Mouse (Mus musculus): ENCODE results near the gene Jsrp1.

Jsrp1 gene

DNA sequence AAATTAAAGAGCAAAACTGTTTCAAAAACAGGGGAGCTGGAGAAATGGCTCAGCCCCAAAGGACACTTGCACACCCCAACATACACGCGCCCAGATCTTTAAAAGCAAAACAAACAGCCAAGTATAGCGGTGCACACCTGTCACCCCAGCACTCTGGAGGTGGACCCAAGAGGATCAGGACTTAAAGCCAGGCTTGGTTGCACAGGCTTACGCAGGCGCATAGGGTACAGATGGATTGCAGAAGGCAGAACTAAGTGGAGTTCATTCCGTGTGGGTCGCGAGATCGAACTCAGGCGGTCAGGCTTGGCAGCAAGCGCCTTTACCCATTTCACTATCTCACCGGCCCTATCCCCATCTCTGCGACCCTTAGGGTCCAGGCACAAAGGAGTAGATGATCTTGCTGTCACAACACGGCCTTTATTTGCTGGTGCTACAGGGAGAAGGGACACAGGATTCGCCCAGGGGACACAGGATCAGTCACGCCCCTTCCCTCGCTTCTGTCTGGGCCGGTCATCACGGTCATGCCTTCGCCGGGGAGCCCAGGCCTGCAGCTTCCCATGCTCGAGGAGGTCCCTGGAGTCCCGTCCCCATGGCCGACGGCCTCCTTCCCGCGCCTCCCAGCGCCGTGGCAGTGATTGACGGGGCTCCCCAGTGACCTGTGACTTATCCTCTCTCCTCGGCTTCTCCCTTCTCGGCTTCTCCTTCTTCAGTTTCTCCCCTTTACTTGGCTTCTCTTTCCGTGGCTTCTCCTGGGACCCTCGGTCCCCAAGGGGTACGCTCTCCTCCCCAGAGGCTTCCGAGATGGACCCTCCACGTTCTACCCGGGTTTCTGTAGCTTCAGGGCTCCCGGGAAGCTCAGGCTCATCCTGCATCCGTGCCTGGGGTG, 5.0 kb downstream of the Jsrp1 start:
- DNase-seq, result no peak

- DNase-seq, result peak; percentile 77 to 87
These were observed 6.2 kb downstream of the Jsrp1 start for GRCm38 (mm10) chr10:80807057-80807627.

DNA sequence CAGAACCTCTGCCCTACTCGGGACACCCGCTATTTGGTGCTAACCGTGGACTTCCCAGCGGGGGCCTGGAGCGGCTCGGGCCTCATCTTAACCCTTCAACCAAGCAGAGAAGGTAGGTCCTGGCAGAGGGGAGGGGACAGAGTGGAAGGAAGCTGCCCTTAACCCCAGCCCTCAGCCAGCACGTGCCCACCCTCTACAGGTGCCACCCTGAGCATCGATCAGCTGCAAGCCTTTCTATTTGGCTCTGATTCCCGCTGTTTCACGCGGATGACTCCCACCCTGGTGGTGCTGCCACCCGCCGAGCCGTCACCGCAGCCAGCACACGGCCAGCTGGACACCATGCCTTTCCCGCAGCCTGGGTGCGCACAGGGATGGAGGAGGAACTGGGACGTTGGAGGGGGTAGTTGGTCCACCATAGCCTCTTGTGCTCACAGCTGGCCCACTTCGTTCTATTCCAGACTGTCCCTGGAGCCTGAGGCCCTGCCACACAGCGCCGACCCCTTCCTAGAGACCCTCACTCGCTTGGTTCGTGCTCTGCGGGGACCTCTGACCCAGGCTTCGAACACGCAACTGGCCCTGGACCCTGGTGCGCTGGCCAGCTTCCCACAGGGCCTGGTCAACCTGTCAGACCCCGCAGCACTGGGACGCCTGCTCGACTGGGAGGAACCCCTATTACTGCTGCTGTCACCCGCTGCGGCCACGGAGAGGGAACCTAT, 6.8 kb downstream of the Jsrp1 start:
- no peak for DNase-seq

DNA sequence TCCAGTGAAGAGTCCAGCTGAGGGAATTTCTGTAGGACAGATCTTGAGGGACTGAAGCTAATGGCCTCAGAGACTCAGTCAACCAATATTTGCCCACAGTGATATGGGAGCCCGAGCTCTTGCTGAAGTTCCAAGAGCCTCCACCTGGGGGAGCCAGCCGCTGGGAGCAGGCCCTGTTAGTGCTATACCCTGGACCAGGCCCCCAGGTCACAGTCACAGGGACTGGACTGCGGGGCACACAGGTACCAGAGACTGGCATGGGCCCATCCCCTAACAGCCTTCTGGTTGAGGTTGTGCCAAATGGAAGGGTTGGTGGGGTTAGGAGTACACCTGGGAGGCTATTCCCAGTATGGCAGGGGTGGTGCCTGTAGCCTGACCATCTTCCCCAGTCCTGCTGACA, 7.4 kb downstream of the Jsrp1 start:
- peak; percentile 75 to 82 for DNase-seq

DNA sequence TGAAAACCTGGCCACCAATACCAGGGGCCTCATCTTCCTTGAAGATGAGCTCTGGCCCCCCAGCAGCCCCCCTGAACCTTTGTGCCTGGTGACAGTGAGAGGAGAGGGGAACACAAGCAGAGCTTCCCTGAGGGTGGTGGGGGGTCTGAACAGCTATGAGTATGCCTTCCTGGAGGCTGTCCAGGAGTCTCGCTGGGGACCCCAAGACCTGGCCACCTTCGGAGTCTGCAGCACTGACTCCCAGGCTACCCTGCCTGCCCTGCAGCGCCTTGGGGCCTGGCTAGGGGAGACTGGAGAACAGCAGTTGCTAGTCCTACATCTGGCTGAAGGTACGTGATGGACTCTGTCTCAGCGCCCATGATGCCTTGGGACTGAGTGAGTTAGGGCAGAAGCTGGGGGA, 8.0 kb downstream of the Jsrp1 start:
- DNase-seq, result no peak

GRCm38 (mm10) chr10:80804916-80805315, 8.4 kb downstream of the Jsrp1 start, which contains the start of gene Amh:
Gene Amh, plus strand, starts transcription at chr10:80805243.
- DNase-seq, result no peak

DNA sequence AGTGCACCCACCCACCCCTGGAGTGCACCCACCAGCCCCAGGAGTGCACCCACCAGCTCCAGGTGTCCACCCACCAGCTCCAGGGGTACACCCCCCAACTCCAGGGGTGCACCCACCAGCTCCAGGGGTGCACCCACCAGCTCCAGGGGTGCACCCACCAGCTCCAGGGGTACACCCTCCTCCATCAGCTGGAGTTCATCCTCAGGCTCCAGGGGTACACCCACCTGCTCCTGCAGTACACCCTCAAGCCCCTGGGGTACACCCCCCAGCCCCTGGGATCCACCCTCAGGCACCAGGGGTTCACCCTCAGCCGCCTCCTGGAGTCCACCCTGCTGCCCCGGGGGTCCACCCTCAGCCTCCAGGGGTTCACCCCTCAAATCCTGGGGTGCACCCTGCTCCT, 9.0 kb downstream of the Jsrp1 start:
- DNase-seq, result no peak

GRCm38 (mm10) chr10:80802996-80803395, 10.3 kb downstream of the Jsrp1 start:
- no peak for DNase-seq

DNA sequence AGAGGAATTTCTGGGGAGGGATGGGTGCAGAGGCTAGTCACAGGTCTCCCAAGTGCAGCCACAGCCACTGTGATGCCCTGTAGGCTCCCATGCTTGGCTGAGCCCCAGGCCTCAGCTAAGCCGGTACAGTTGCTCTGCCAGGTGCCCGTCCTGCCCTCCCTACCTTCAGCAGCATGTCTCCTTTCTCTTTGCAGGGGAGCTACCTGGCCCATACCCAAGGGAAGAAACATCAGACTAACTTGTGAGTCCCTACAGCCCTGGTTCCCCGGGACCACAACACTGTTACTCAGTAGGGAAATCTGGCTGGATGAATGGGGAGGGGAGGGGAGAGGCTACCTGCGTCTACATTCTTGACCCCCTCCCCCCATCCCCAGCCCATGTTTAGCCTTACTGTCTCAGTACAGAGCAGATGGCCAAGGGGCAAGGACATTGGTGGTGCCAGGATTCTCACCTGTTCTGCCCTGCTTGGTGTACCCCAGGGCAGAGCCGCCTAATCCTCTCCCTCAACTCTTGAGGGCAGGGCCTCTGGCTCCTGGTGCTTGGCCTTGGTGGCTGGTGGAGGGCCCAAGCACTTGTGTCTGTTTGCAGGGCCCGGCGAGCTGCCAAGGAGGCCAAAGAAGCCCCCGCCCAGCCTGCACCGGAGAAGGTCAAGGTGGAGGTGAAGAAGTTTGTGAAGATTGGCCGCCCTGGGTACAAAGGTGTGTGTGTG, 10.9 kb downstream of the Jsrp1 start:
- DNase-seq, result no peak

- no peak for DNase-seq
These were observed 14.2 kb downstream of the Jsrp1 start for GRCm38 (mm10) chr10:80799070-80799566.

- DNase-seq, result peak; percentile 96 to 98
These were observed 14.9 kb downstream of the Jsrp1 start, which contains the start of the genes Sf3a2 and Plekhj1 for GRCm38 (mm10) chr10:80798150-80799006. Gene Sf3a2, plus strand, starts transcription at chr10:80798198. Gene Plekhj1, minus strand, starts transcription at chr10:80798626.

DNA sequence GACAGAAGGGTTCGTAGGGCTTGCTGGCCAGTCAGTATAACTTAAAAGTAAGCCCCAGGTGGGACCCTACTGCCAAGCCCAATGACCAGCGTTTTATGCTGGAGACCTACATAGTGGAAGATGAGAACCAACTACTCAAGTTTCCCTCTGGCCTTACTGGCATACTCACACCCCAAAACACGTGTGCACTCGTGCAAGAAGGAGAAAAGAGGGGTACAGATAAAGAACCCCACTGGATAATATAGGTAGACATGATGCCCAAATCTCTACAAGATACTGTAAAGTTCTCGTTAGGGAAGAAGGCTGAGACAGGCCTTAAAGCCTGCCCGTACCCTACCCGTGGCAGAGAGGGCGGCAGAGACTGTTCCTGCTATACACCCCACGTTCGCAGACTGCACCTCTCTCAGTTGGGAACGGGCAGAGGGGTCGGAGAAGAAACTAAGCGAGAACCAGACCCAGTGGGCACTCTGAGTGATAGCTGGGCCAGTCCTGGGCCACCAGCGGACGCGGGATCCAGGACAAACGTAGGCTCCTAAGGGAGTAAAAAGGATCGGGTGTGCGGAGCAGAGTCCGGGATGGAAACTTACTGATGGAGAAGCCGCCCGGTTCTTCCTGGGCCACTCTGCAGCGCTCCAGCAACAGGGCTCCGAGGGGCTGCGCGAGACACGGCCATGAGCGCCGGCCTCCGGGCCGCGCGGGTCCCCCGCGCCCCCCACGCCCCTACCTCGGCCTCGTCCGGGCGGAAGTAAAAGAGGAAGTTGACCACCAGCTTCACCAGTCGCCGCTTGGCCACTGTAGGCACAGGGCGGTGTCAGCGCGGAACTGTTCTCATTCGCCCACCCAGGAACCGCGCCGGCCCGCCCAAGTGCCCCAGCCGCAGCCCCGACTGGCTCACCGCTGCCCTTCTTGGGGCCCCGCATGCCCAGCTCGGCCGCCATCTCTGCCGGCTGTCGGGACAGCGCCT, 15.8 kb downstream of the Jsrp1 start:
- peak; percentile 73 to 91 for DNase-seq

GRCm38 (mm10) chr10:80796307-80796848, 16.9 kb downstream of the Jsrp1 start:
- DNase-seq, result no peak

GRCm38 (mm10) chr10:80794750-80795149, 18.5 kb downstream of the Jsrp1 start:
- DNase-seq, result no peak

GRCm38 (mm10) chr10:80793803-80794202, 19.5 kb downstream of the Jsrp1 start:
- peak in 1 of 2 experiments; percentile 47 for DNase-seq

GRCm38 (mm10) chr10:80793033-80793784, 20.1 kb downstream of the Jsrp1 start:
- no peak for DNase-seq

- no peak for DNase-seq
These were observed 20.9 kb downstream of the Jsrp1 start for GRCm38 (mm10) chr10:80792175-80793032.

DNA sequence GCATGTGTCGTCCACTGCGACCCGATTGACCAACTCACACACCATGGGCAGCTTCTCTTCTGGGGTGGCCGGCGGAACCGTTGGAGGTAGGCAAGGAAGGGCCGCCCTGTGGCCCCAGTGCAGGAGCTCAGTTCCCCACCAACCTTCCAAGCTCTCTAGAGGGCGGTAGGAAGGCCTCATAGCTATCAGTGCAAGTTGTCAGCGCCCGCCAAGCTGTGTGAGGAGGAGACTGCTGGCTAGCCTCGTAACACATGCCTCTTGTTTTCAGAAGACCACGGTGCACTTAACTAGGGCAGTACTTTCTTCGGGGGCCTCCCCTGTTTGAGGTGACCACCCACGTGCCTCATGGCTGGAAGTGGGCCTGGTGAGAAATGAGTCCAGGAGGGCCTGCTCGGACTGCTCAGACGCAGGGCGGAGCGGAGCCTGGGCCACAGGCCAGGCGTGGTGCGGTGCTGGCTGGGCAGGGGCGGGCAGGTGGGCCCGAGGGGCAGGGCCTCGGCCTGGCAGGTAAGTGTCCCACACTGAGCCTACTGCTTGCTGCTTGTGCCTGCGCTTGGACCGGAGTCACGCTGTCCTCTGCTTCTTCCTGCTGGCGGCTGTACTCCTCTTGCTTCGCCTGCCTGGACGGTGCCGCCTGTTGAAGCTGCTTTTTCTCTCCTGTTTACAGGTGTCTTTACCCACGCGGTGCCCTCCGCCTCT, 21.7 kb downstream of the Jsrp1 start:
- DNase-seq, result no peak
